Comparison of ENCODE assay signal across 16 mouse cellular contexts in the genomic region with DNA sequence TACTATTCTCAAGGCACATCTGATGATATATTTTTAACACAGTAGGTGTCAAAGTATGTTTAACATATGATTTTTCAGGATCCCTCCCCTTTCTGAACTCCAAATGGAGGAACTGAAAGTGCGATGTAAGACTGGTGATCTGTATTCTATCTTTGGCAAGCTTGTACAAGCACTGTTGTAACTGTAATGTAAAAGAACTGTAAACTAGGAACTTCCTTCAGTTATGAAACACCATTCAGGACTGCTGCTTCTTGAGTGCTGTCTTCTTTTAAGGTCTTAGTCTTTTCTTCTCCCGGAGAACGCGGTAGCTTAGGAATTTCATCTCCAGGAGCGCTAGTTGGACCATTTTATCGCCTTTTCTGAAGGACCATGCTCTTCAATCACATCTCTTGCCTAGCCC. TPM values are rescaled to one million over a fixed set of nuclear protein-coding genes. Genes with fewer than 3 reads are reported as not detected.
"Had no signal": no experiment of that assay in that cellular context is flagged by ENCODE, and none has a peak within 500 bp of the region (broad histone marks: within the 10 kb centered on the region; RNA-seq: fewer than 3 reads in every experiment).

No protein-coding gene starts in this region.

RNA-seq across cellular contexts. Expression of a gene that starts 4.4 kb away (rescaled TPM):
- total RNA-seq: midbrain, postnatal 0 days had no signal
- polyA plus RNA-seq: liver, embryonic 14.5 days; liver, embryonic 16.5 days; lung, embryonic 14.5 days; lung, embryonic 16.5 days; midbrain, embryonic 11.5 days; midbrain, embryonic 13.5 days; midbrain, embryonic 15.5 days; midbrain, postnatal 0 days; myocyte; neural tube, embryonic 11.5 days; neural tube, embryonic 13.5 days; neural tube, embryonic 15.5 days; small intestine, adult 2 months; stomach, embryonic 14.5 days; stomach, embryonic 16.5 days; thymus, postnatal 0 days had no signal
